In genomic region chr4:94692175-94692574, GRCm38 (mm10) we compare ENCODE assay signal across 33 mouse cellular contexts. TPM values are rescaled to one million over a fixed set of nuclear protein-coding genes. Genes with fewer than 3 reads are reported as not detected.
"Had no signal": no experiment of that assay in that cellular context is flagged by ENCODE, and none has a peak within 500 bp of the region (broad histone marks: within the 10 kb centered on the region; RNA-seq: fewer than 3 reads in every experiment).

No protein-coding gene starts in this region.

- H3K36me3 ChIP-seq: intestine, embryonic 15.5 days; liver, embryonic 13.5 days had no signal

- H3K27ac ChIP-seq: gastrocnemius, adult 2 months; heart, embryonic 10.5 days; hindbrain, embryonic 10.5 days; hindbrain, embryonic 12.5 days; hindbrain, embryonic 14.5 days; intestine, embryonic 15.5 days; layer of hippocampus, adult 2 months; left cerebral cortex, adult 2 months; limb, embryonic 10.5 days; limb, embryonic 12.5 days; liver, embryonic 13.5 days had no signal

- DNase-seq: gastrocnemius, adult 2 months; gastrocnemius, postnatal 10 days; gastrocnemius, postnatal 25 days; heart, postnatal 10 days; heart, postnatal 4 days; kidney, adult 8-10 months; kidney, postnatal 14 days; liver; liver, embryonic 13.5 days had no signal

- ATAC-seq: hindbrain, embryonic 16.5 days; inflammation-experienced regulatory T-cells, adult 6 months; intestine, embryonic 15.5 days; intestine, postnatal 0 days had no signal

- H3K27me3 ChIP-seq: heart, embryonic 12.5 days; hindbrain, embryonic 12.5 days; intestine, embryonic 15.5 days; kidney, embryonic 15.5 days; limb, embryonic 12.5 days; liver, embryonic 13.5 days had no signal

- H3K4me1 ChIP-seq: heart, embryonic 10.5 days; hindbrain, embryonic 10.5 days; hindbrain, embryonic 12.5 days; intestine, embryonic 15.5 days; kidney, embryonic 15.5 days; limb, embryonic 10.5 days; limb, embryonic 12.5 days; liver, embryonic 13.5 days had no signal

- H3K4me3 ChIP-seq: gastrocnemius, adult 2 months; heart, embryonic 10.5 days; heart, embryonic 12.5 days; hindbrain, embryonic 10.5 days; hindbrain, embryonic 12.5 days; intestine, embryonic 15.5 days; kidney, embryonic 15.5 days; layer of hippocampus, adult 2 months; left cerebral cortex, adult 2 months; limb, embryonic 10.5 days; limb, embryonic 12.5 days; liver, embryonic 13.5 days had no signal

RNA-seq across cellular contexts. Expression of gene Lrrc19, which starts 42.2 kb away (rescaled TPM):
- total RNA-seq: gastrocnemius, adult 2 months; gastrocnemius, postnatal 10 days; gastrocnemius, postnatal 25 days; gastrocnemius, postnatal 4 days; granulocyte monocyte progenitor cell, adult 5-6 weeks; heart, adult 18-20 months; heart, adult 8-10 months; heart, postnatal 10 days; heart, postnatal 25 days; heart, postnatal 4 days; layer of hippocampus, adult 2 months; layer of hippocampus, postnatal 10 days; layer of hippocampus, postnatal 25 days; left cerebral cortex, adult 2 months; left cerebral cortex, postnatal 14 days; left cerebral cortex, postnatal 36 days had no signal
- polyA plus RNA-seq: frontal cortex, adult 2 months had no signal

RNA-seq across cellular contexts. Expression of gene Tek, which starts 46.9 kb away (rescaled TPM):
- polyA plus RNA-seq: inflammation-experienced regulatory T-cells, adult 6 months had no signal
